Mouse (Mus musculus) bone marrow, adult 2 months (tissue): ENCODE results near the gene Slc2a13. TPM values are rescaled to one million over a fixed set of nuclear protein-coding genes. Genes with fewer than 3 reads are reported as not detected.

Experiments
- H3K27ac ChIP-seq: fragments of 200-500 bp; 2 replicates; pipeline ENCODE4 v1.5.1; 2012; ENCODE audit warnings: low read depth, mild to moderate bottlenecking, control low read depth, inconsistent platforms, low read length; ENCODE audit not compliant: control insufficient read depth, poor library complexity, insufficient read depth
- H3K4me1 ChIP-seq: fragments of 200-500 bp; 2 replicates; pipeline ENCODE4 v1.6.1; 2011; ENCODE audit warnings: low read length; ENCODE audit not compliant: control insufficient read depth, insufficient read depth
- H3K4me3 ChIP-seq: fragments of 200-500 bp; replicated peaks from 2 replicates; pipeline ENCODE3; 2011; ENCODE audit warnings: mild to moderate bottlenecking, low read depth, low read length, control low read depth; ENCODE audit not compliant: control insufficient read depth
- CTCF ChIP-seq: fragments of 200-500 bp; IDR thresholded peaks from 2 replicates; pipeline ENCODE4 v1.5.1; 2011; ENCODE audit warnings: low read length, control low read depth; ENCODE audit not compliant: control insufficient read depth, insufficient read depth
- POLR2A ChIP-seq: fragments of 200-500 bp; IDR thresholded peaks from 2 replicates; pipeline ENCODE4 v1.6.1; 2011; ENCODE audit warnings: low read depth, mild to moderate bottlenecking, control low read depth, low read length, borderline replicate concordance; ENCODE audit not compliant: control insufficient read depth
- WGBS: fragments of 180-500 bp; shearing (Covaris S2); methylation state at CpG from one replicate; pipeline ENCODE4 v1.1.7; 2018; 5-methylcytosine and 5-hydroxymethylcytosine counted together
- polyA plus RNA-seq: library from polyadenylated mRNA; stranded (reverse); fragments of >200 nt; gene quantifications from 2 replicates; pipeline ENCODE4 v1.2.4, GENCODE M21; 2011; ENCODE audit warnings: low replicate concordance; ENCODE audit not compliant: missing spikeins, insufficient read depth, insufficient read length

The Slc2a13 gene
- polyA plus RNA-seq, 1 experiment: not detected

GRCm38 (mm10) chr15:91263926-91264325 is 309.1 kb downstream of the Slc2a13 start:
- no peak overlapping the region for H3K27ac ChIP-seq
- H3K4me1 ChIP-seq: no peaks in the 10 kb centered on the region; the same call in 1 of the 2 replicates
- 79% methylated on average over 1 of the region's 1 CpGs for WGBS
- no peak overlapping the region for H3K4me3 ChIP-seq
- TF ChIP-seq POLR2A (no peak), CTCF (no peak)

- Histone ChIP-seq H3K27ac (no peak overlapping the region), H3K4me3 (no peak overlapping the region), H3K4me1 (no peaks in the 10 kb centered on the region; the same call in 1 of the 2 replicates)
- 57% methylated on average over 5 of the region's 5 CpGs for WGBS
- TF ChIP-seq POLR2A: no peak
- TF ChIP-seq CTCF: no peak
Measured at GRCm38 (mm10) chr15:91260578-91260977, 312.5 kb downstream of the Slc2a13 start.

- no peaks in the 10 kb centered on the region; the same call in 1 of the 2 replicates for H3K4me1 ChIP-seq
- TF ChIP-seq POLR2A (no peak), CTCF (no peak)
- no peak overlapping the region for H3K4me3 ChIP-seq
- H3K27ac ChIP-seq: no peak overlapping the region
- 92% methylated on average over 11 of the region's 11 CpGs for WGBS
Measured at GRCm38 (mm10) chr15:91257140-91257539, 315.9 kb downstream of the Slc2a13 start.

- TF ChIP-seq POLR2A (no peak), CTCF (no peak)
- Histone ChIP-seq H3K4me1 (peaks cover 1% of the 10 kb centered on the region; the same call in 1 of the 2 replicates), H3K4me3 (no peak overlapping the region), H3K27ac (no peak overlapping the region)
- 81% methylated on average over 2 of the region's 2 CpGs for WGBS
Measured at GRCm38 (mm10) chr15:91255308-91255707, 317.8 kb downstream of the Slc2a13 start.

- Histone ChIP-seq H3K4me3 (no peak overlapping the region), H3K4me1 (peaks cover 1% of the 10 kb centered on the region; the same call in 1 of the 2 replicates), H3K27ac (no peak overlapping the region)
- WGBS: 30% methylated on average over 8 of the region's 8 CpGs
- TF ChIP-seq POLR2A: no peak
- TF ChIP-seq CTCF: no peak
Measured at GRCm38 (mm10) chr15:91252956-91253355, 320.1 kb downstream of the Slc2a13 start.

GRCm38 (mm10) chr15:91251544-91252408 is 321.3 kb downstream of the Slc2a13 start:
- Histone ChIP-seq H3K4me1 (peaks cover 1% of the 10 kb centered on the region; the same call in 1 of the 2 replicates), H3K4me3 (no peak overlapping the region), H3K27ac (no peak overlapping the region)
- 60% methylated on average over 9 of the region's 9 CpGs for WGBS
- TF ChIP-seq POLR2A (no peak), CTCF (no peak)

GRCm38 (mm10) chr15:91250815-91251214 is 322.2 kb downstream of the Slc2a13 start:
- H3K27ac ChIP-seq: no peak overlapping the region
- 54% methylated on average over 6 of the region's 6 CpGs for WGBS
- no peak for TF ChIP-seq CTCF
- TF ChIP-seq POLR2A: no peak

GRCm38 (mm10) chr15:91240683-91241335 is 332.3 kb downstream of the Slc2a13 start:
- Histone ChIP-seq H3K4me3 (no peak overlapping the region), H3K4me1 (no peaks in the 10 kb centered on the region), H3K27ac (no peak overlapping the region)
- WGBS: 81% methylated on average over 3 of the region's 3 CpGs
- TF ChIP-seq CTCF (no peak), POLR2A (no peak)

More at GRCm38 (mm10) chr15:91250815-91251214, 322.2 kb downstream of the Slc2a13 start:
- Histone ChIP-seq H3K4me3 (no peak overlapping the region), H3K4me1 (peaks cover 1% of the 10 kb centered on the region; the same call in 1 of the 2 replicates)
